Mouse (Mus musculus): Measurements from ENCODE around the gene Sec31b.

DNA sequence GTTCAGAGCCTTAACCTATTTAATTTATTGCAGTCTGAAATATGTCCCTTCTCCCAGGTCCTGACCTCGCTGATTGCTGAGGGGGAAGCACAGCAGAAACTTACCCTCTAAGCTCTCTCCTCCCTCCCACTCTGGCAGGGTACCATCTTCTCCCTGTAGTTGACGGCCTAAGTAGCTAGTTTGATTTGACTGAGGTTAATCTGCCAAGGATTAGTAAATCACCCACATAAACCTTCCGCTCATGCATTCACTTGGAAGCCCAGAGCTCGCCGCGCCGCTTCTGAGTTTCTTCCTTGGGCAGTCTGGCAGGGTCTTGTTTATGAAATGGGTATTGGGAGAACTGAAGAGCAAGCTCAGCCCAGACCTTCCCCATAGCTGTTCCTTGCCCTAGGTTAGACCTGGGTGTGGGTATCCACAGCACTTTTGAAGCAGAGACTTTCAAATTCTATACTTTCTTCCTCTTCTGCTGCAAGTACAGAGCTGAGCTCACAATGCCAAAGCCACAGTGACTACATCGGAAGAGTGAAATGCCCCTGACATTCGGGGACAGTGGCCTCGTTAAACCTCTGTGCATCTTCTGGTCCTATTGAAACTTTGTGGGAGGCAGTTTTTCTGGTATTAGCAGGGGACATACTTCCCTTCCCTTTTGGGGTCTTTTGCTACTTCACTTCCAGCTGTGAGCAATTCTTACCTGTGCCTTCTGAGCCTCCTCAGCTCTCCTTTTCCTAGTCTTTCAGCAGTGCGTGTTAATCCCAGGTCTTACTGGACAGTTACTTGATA is 32.4 kb downstream of the Sec31b start:
- no peak for TF ChIP-seq CTCF (IDR thresholded peaks at IDR 0.05; ENCODE audit: extremely low read depth, insufficient read depth, insufficient read length, insufficient replicate concordance)
- no peak for TF ChIP-seq POLR2A (IDR thresholded peaks at IDR 0.05; ENCODE audit: low read depth, low read length)
